Mouse (Mus musculus) cerebellum, adult 2 months (tissue): ENCODE results near the gene Ercc1.

Experiments
- CTCF ChIP-seq: fragments of 200-500 bp; IDR thresholded peaks from 2 replicates; pipeline ENCODE4 v1.5.1; 2011; ENCODE audit warnings: low read depth, mild to moderate bottlenecking, control low read depth, low read length, moderate library complexity, borderline replicate concordance; ENCODE audit not compliant: insufficient read depth
- POLR2A ChIP-seq: fragments of 200-500 bp; IDR thresholded peaks from 2 replicates; pipeline ENCODE4 v1.6.1; 2011; ENCODE audit warnings: low read length, control low read depth, borderline replicate concordance; ENCODE audit not compliant: insufficient read depth

DNA sequence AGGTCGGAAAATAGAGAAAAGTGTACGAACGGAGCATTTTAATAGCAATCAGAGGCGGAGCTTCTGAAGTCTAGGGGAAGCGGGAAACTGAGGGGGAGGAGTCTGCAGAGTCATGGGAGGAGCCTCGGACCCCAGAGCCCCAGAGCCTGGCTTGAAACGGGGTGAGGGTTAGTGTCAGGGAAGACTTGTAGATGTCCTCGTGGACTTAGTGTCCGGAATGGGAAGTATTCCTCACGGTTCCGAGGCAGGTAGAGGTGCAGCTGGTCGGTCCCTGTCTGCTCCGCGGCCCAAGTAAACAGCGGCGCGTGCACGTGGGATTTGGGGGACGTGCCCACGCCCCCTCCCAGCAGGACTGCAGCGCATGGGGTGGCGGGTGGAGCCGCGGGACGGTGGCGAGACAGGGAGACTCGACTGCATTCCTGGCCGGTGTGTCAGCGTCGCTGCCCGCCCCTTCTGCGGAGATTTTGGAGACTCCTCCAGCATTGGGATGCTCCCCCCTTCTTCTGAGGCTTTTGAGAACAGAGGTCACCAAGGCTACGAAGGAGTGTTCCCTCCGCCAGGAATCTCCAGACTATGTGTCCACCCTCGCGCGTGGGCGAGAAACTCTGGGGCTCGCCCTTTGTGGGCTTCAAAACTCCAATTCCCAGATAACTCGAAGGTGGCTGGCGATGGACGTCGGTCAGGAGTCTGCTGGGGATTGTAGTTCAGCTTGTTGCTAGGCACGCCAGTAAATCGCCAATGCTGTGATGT is 15.5 kb downstream of the Ercc1 start:
- TF ChIP-seq CTCF (no peak), POLR2A (no peak)
